Mouse (Mus musculus): ENCODE measurements around the gene Casd1. TPM values are rescaled to one million over a fixed set of nuclear protein-coding genes. Genes with fewer than 3 reads are reported as not detected.
"Not testable (repeated sequence)": the region's sequence is repeated elsewhere in the genome, so short reads cannot be mapped to it uniquely, and the experiment has no call there.

Casd1 gene
- polyA plus RNA-seq, 1 experiment from 2014 or later: 6.7 TPM

- no peak overlapping the region for H3K9ac ChIP-seq
- H3K4me3 ChIP-seq (replicated peaks): no peak overlapping the region
- ATAC-seq (ENCODE audit: insufficient read depth): no peak
- H3K27me3 ChIP-seq: no peaks in the 10 kb centered on the region
- H3K4me1 ChIP-seq (replicated peaks): 0 out of 2 replicates have a peak, but pooled peaks cover 3% of the 10 kb centered on the region
- H3K4me2 ChIP-seq: no peak overlapping the region
- no peaks in the 10 kb centered on the region for H3K9me3 ChIP-seq (replicated peaks)
- WGBS (ENCODE audit: insufficient replicate concordance): 68% methylated on average over 7 of the region's 7 CpGs
- H3K27ac ChIP-seq (replicated peaks): no peak overlapping the region
- H3K36me3 ChIP-seq (replicated peaks): peaks cover 5% of the 10 kb centered on the region
Observed at GRCm38 (mm10) chr6:4612431-4612830, 11.8 kb downstream of the Casd1 start.

GRCm38 (mm10) chr6:4617911-4618310 is 17.3 kb downstream of the Casd1 start:
- Histone ChIP-seq H3K4me2 (no peak overlapping the region), H3K9me3 (replicated peaks) (no peaks in the 10 kb centered on the region), H3K36me3 (replicated peaks) (peaks cover 5% of the 10 kb centered on the region; the same call in 1 of the 2 replicates), H3K27me3 (no peaks in the 10 kb centered on the region), H3K27ac (replicated peaks) (no peak overlapping the region), H3K4me1 (replicated peaks) (no peaks in the 10 kb centered on the region), H3K9ac (no peak overlapping the region), H3K4me3 (replicated peaks) (no peak overlapping the region)
- ATAC-seq (ENCODE audit: insufficient read depth): no peak
- WGBS (ENCODE audit: insufficient replicate concordance): 44% methylated on average over 10 of the region's 10 CpGs

- 60% methylated on average over 3 of the region's 3 CpGs for WGBS (ENCODE audit: insufficient replicate concordance)
- no peak overlapping the region for H3K27ac ChIP-seq (replicated peaks)
- H3K9me3 ChIP-seq (replicated peaks): no peaks in the 10 kb centered on the region
- no peak overlapping the region for H3K4me2 ChIP-seq
- no peaks in the 10 kb centered on the region for H3K4me1 ChIP-seq (replicated peaks)
- no peak overlapping the region for H3K9ac ChIP-seq
- ATAC-seq (ENCODE audit: insufficient read depth): no peak
- no peak overlapping the region for H3K4me3 ChIP-seq (replicated peaks)
- no peaks in the 10 kb centered on the region for H3K36me3 ChIP-seq (replicated peaks)
- H3K27me3 ChIP-seq: no peaks in the 10 kb centered on the region
Observed at GRCm38 (mm10) chr6:4631464-4631863, 30.8 kb downstream of the Casd1 start.

- WGBS (ENCODE audit: insufficient replicate concordance): 84% methylated on average over 4 of the region's 4 CpGs
Observed at GRCm38 (mm10) chr6:4633189-4633588, 32.5 kb downstream of the Casd1 start.

GRCm38 (mm10) chr6:4634804-4635203 is 34.2 kb downstream of the Casd1 start:
- Histone ChIP-seq H3K4me2 (no peak overlapping the region), H3K27me3 (no peaks in the 10 kb centered on the region), H3K4me1 (replicated peaks) (no peaks in the 10 kb centered on the region), H3K9ac (no peak overlapping the region), H3K4me3 (replicated peaks) (no peak overlapping the region), H3K9me3 (replicated peaks) (no peaks in the 10 kb centered on the region), H3K27ac (replicated peaks) (no peak overlapping the region), H3K36me3 (replicated peaks) (0 out of 2 replicates have a peak, but pooled peaks cover 4% of the 10 kb centered on the region)
- no peak for ATAC-seq (ENCODE audit: insufficient read depth)
- 29% methylated on average over 1 of the region's 1 CpGs for WGBS (ENCODE audit: insufficient replicate concordance)

More at GRCm38 (mm10) chr6:4633189-4633588, 32.5 kb downstream of the Casd1 start:
- Histone ChIP-seq H3K4me1 (replicated peaks) (no peaks in the 10 kb centered on the region), H3K9me3 (replicated peaks) (no peaks in the 10 kb centered on the region), H3K27me3 (no peaks in the 10 kb centered on the region), H3K36me3 (replicated peaks) (0 out of 2 replicates have a peak, but pooled peaks cover 4% of the 10 kb centered on the region), H3K27ac (replicated peaks) (no peak overlapping the region), H3K4me3 (replicated peaks) (no peak overlapping the region), H3K4me2 (no peak overlapping the region), H3K9ac (no peak overlapping the region)
- no peak for ATAC-seq (ENCODE audit: insufficient read depth)

- Histone ChIP-seq H3K9ac (no peak overlapping the region), H3K4me2 (no peak overlapping the region), H3K27me3 (no peaks in the 10 kb centered on the region), H3K4me1 (replicated peaks) (no peaks in the 10 kb centered on the region), H3K9me3 (replicated peaks) (no peaks in the 10 kb centered on the region), H3K4me3 (replicated peaks) (no peak overlapping the region), H3K36me3 (replicated peaks) (peaks cover 4% of the 10 kb centered on the region; the same call in 1 of the 2 replicates), H3K27ac (replicated peaks) (no peak overlapping the region)
- no peak for ATAC-seq (ENCODE audit: insufficient read depth)
- 76% methylated on average over 7 of the region's 7 CpGs for WGBS (ENCODE audit: insufficient replicate concordance)
Observed at GRCm38 (mm10) chr6:4642068-4642467, 41.4 kb downstream of the Casd1 start.

- H3K4me3 ChIP-seq (replicated peaks): no peak overlapping the region
- H3K9ac ChIP-seq: no peak overlapping the region
- H3K4me2 ChIP-seq: no peak overlapping the region
- H3K9me3 ChIP-seq (replicated peaks): no peaks in the 10 kb centered on the region
- H3K27me3 ChIP-seq: no peaks in the 10 kb centered on the region
- ATAC-seq (ENCODE audit: insufficient read depth): no peak
- WGBS (ENCODE audit: insufficient replicate concordance): 18% methylated on average over 3 of the region's 3 CpGs
- H3K36me3 ChIP-seq (replicated peaks): no peaks in the 10 kb centered on the region; the same call in 1 of the 2 replicates
- no peaks in the 10 kb centered on the region for H3K4me1 ChIP-seq (replicated peaks)
- H3K27ac ChIP-seq (replicated peaks): no peak overlapping the region
Observed at GRCm38 (mm10) chr6:4647351-4647750, 46.7 kb downstream of the Casd1 start.

GRCm38 (mm10) chr6:4652596-4653134 is 52.0 kb downstream of the Casd1 start:
- no peak overlapping the region for H3K27ac ChIP-seq (replicated peaks)
- no peaks in the 10 kb centered on the region for H3K27me3 ChIP-seq
- 69% methylated on average over 8 of the region's 8 CpGs for WGBS (ENCODE audit: insufficient replicate concordance)
- H3K9me3 ChIP-seq (replicated peaks): no peaks in the 10 kb centered on the region
- H3K4me3 ChIP-seq (replicated peaks): no peak overlapping the region
- H3K4me1 ChIP-seq (replicated peaks): no peaks in the 10 kb centered on the region
- H3K36me3 ChIP-seq (replicated peaks): no peaks in the 10 kb centered on the region
- H3K9ac ChIP-seq: no peak overlapping the region
- H3K4me2 ChIP-seq: no peak overlapping the region
- ATAC-seq (ENCODE audit: insufficient read depth): no peak

GRCm38 (mm10) chr6:4653741-4654140 is 53.1 kb downstream of the Casd1 start:
- H3K4me1 ChIP-seq (replicated peaks); H3K4me3 ChIP-seq (replicated peaks); ATAC-seq (ENCODE audit: insufficient read depth); H3K36me3 ChIP-seq (replicated peaks); H3K27ac ChIP-seq (replicated peaks); H3K9ac ChIP-seq; H3K4me2 ChIP-seq; H3K9me3 ChIP-seq (replicated peaks); H3K27me3 ChIP-seq: not testable (repeated sequence)
- 82% methylated on average over 12 of the region's 12 CpGs for WGBS (ENCODE audit: insufficient replicate concordance)

- H3K27me3 ChIP-seq: no peaks in the 10 kb centered on the region
- H3K36me3 ChIP-seq (replicated peaks): no peaks in the 10 kb centered on the region
- H3K9me3 ChIP-seq (replicated peaks): no peaks in the 10 kb centered on the region
- H3K27ac ChIP-seq (replicated peaks): no peak overlapping the region
- no peak overlapping the region for H3K4me3 ChIP-seq (replicated peaks)
- 22% methylated on average over 5 of the region's 5 CpGs for WGBS (ENCODE audit: insufficient replicate concordance)
- H3K9ac ChIP-seq: no peak overlapping the region
- no peaks in the 10 kb centered on the region for H3K4me1 ChIP-seq (replicated peaks)
- ATAC-seq (ENCODE audit: insufficient read depth): no peak
- no peak overlapping the region for H3K4me2 ChIP-seq
Observed at GRCm38 (mm10) chr6:4655466-4655865, 54.8 kb downstream of the Casd1 start.

GRCm38 (mm10) chr6:4655924-4656323 is 55.3 kb downstream of the Casd1 start:
- Histone ChIP-seq H3K9ac (no peak overlapping the region), H3K4me1 (replicated peaks) (no peaks in the 10 kb centered on the region), H3K27me3 (no peaks in the 10 kb centered on the region), H3K36me3 (replicated peaks) (no peaks in the 10 kb centered on the region), H3K27ac (replicated peaks) (no peak overlapping the region), H3K4me2 (no peak overlapping the region), H3K9me3 (replicated peaks) (no peaks in the 10 kb centered on the region), H3K4me3 (replicated peaks) (no peak overlapping the region)
- WGBS (ENCODE audit: insufficient replicate concordance): 77% methylated on average over 4 of the region's 4 CpGs
- ATAC-seq (ENCODE audit: insufficient read depth): no peak

GRCm38 (mm10) chr6:4658861-4659260 is 58.2 kb downstream of the Casd1 start:
- no peak overlapping the region for H3K4me3 ChIP-seq (replicated peaks)
- no peak for ATAC-seq (ENCODE audit: insufficient read depth)
- no peaks in the 10 kb centered on the region for H3K36me3 ChIP-seq (replicated peaks)
- WGBS (ENCODE audit: insufficient replicate concordance): 76% methylated on average over 13 of the region's 13 CpGs
- H3K9ac ChIP-seq: no peak overlapping the region
- no peaks in the 10 kb centered on the region for H3K4me1 ChIP-seq (replicated peaks)
- H3K4me2 ChIP-seq: no peak overlapping the region
- H3K27me3 ChIP-seq: no peaks in the 10 kb centered on the region
- H3K27ac ChIP-seq (replicated peaks): no peak overlapping the region
- no peaks in the 10 kb centered on the region for H3K9me3 ChIP-seq (replicated peaks)

Measured in liver, embryonic 15.5 days (tissue).